Mouse (Mus musculus): ENCODE data around the gene Gm7697. TPM values are rescaled to one million over a fixed set of nuclear protein-coding genes. Genes with fewer than 3 reads are reported as not detected.

The Gm7697 gene
- polyA plus RNA-seq (2012; rRNA removed) = not detected in 2 replicates

DNA sequence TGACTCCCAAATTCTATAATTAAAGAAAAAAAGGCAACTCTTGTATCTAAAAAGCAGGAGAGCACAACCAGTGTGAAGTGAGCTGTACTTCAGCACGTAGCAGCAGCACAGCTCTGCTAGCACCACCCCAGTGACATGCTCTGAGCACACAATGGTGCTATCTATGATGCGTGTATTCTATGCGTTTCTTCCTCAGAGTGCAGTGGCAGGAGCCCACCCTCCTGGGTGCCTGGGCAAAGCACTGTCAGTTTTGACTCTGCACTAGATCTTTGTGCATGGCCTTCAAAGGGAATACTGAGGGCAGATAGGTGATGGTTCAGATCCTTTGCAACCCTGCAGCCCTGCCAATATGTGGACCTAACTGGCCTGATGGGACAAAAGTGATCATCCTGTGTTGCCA, at the start of gene Gm7697:
Gene Gm7697 (minus strand): TSS at position 101 of the 400 bp plus-strand sequence.

GRCm38 (mm10) chr8:69453465-69453864, 69.3 kb downstream of the Gm7697 start, which contains the start of gene Gm9495:
Gene Gm9495 (minus strand): TSS chr8:69453565.

Other genes with a start within 250 kb of the Gm7697 start
- not detected in 2 replicates for gene Gm9495, start 69.4 kb downstream of the Gm7697 start, polyA plus RNA-seq (2012; rRNA removed)
- 1.1 and 1.8 TPM in 2 replicates for gene Zfp868, start 102.6 kb upstream of the Gm7697 start, polyA plus RNA-seq (2012; rRNA removed)
- gene Zfp964, start 131.5 kb upstream of the Gm7697 start, polyA plus RNA-seq (2012; rRNA removed) = 0.06 and 0.08 TPM in 2 replicates
- 0.12 and 0.14 TPM in 2 replicates for gene Zfp869, start 187.7 kb upstream of the Gm7697 start, polyA plus RNA-seq (2012; rRNA removed)
- gene Zfp963, start 227.0 kb upstream of the Gm7697 start, polyA plus RNA-seq (2012; rRNA removed) = 0.19 and 0.43 TPM in 2 replicates

Data from stomach, adult 2 months (tissue).